Mouse (Mus musculus): Measurements from ENCODE around the gene Ap5m1. TPM values are rescaled to one million over a fixed set of nuclear protein-coding genes. Genes with fewer than 3 reads are reported as not detected.
A peak's percentile ranks its signal among the peaks of the same experiment; 100 is the strongest.

The Ap5m1 gene
- polyA plus RNA-seq, 1 experiment from 2014 or later = 27.4 TPM

DNA sequence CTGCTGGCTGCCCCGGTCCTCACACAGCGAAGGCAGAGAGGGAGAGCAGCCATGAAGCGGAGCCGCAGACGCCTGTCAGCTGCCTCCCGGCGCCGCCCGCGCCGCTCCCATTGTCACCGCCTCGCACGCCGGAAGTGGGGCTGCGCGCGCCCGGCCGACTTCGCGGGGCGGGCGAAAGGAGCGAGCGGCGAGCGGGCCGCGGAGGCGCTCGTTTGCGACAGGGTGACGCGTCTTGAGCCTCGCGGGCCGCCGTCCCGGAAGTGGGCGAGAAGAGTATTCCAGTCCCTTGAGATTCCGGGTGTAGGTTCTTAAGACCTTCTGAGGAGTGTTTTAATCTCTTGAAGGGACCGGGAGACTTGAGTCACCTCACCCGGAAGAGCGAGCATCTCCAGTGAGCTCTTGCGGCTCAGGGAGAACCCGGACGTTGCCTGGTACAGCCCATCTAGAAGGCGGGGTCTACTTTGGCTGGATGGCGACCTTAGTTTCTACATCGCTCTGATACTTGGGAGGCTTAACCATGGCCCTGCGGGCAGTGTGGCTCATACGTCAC, 452 bp downstream of the Ap5m1 start, which contains the start of gene Exoc5:
Exoc5 (minus strand) TSS at position 380 of the 550 bp plus-strand sequence.
- DNase-seq (ENCODE audit: low spot score) (peak; percentile 96), ATAC-seq (ENCODE audit: insufficient number of reproducible peaks, low FRiP score, low TSS enrichment, low read depth) (peak; percentile 92)
- Histone ChIP-seq H3K9me3 (ENCODE audit: control insufficient read depth, low read length) (no peaks in the 10 kb centered on the region), H3K27me3 (ENCODE audit: control insufficient read depth, insufficient read depth, low read length) (no peaks in the 10 kb centered on the region), H3K4me3 (ENCODE audit: low read depth, low read length) (peak within 1 kb of the TSS; percentile 87), H3K36me3 (ENCODE audit: control insufficient read depth, insufficient read depth, low read length) (no peaks in the 10 kb centered on the region), H3K9ac (ENCODE audit: low read length) (peak within 1 kb of the TSS; percentile 96), H3K4me2 (ENCODE audit: low read depth, severe bottlenecking) (peak within 1 kb of the TSS; percentile 62), H3K27ac (replicated peaks; ENCODE audit: low read depth, low read length) (peak within 1 kb of the TSS; percentile 97), H3K4me1 (ENCODE audit: control insufficient read depth, insufficient read depth, low read length) (no peaks in the 10 kb centered on the region; the same call in 1 of the 2 replicates)
- WGBS = under 1% methylated on average over 53 of the region's 53 CpGs

DNA sequence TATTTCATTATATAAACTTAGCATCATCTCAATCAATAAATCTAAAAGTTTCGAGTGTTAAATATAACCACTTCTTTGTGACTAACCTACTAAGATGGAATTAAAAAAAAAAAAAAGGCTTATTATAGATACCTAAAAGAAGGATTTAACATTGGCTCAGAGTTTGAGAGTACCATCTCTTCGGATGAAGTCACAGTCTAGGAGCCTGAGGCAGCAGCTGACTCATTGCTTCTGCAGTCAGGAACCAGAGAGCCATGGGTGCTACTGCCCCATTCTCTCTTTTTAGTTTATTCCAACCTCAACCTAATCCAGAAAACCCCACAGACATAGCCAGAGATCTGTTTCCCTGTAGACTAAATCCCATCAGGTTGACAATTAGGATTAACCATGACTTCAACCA, 6.9 kb downstream of the Ap5m1 start:
- DNase-seq (ENCODE audit: low spot score) (no peak), ATAC-seq (ENCODE audit: insufficient number of reproducible peaks, low FRiP score, low TSS enrichment, low read depth) (no peak)
- H3K4me1 ChIP-seq (ENCODE audit: control insufficient read depth, insufficient read depth, low read length) = no peaks in the 10 kb centered on the region
- no peak overlapping the region for H3K9ac ChIP-seq (ENCODE audit: low read length)
- no peak overlapping the region for H3K27ac ChIP-seq (replicated peaks; ENCODE audit: low read depth, low read length)
- no peaks in the 10 kb centered on the region for H3K9me3 ChIP-seq (ENCODE audit: control insufficient read depth, low read length)
- no peaks in the 10 kb centered on the region for H3K36me3 ChIP-seq (ENCODE audit: control insufficient read depth, insufficient read depth, low read length)
- WGBS = 92% methylated on average over 2 of the region's 2 CpGs
- H3K4me3 ChIP-seq (ENCODE audit: low read depth, low read length) = no peak overlapping the region
- no peak overlapping the region for H3K4me2 ChIP-seq (ENCODE audit: low read depth, severe bottlenecking)
- no peaks in the 10 kb centered on the region for H3K27me3 ChIP-seq (ENCODE audit: control insufficient read depth, insufficient read depth, low read length)

DNA sequence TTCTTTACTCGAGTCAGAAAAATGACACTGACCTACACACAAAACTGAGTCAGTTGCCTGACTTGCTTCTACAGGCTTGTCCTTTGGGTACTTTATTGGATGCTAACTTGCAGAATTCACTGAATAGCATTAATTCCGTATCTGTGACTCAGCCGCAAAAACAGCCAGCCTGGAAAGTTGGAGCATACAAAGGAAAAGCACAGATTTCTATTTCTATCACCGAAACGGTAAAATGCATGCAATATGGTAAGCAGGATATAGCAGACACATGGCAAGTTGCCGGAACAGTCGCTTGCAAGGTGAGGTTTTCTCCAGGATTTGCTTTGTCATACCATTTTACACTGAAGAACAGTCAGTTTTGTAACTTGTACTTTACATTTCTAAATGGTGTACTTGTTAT, 8.0 kb downstream of the Ap5m1 start:
- Histone ChIP-seq H3K36me3 (ENCODE audit: control insufficient read depth, insufficient read depth, low read length) (no peaks in the 10 kb centered on the region), H3K4me2 (ENCODE audit: low read depth, severe bottlenecking) (no peak overlapping the region), H3K27me3 (ENCODE audit: control insufficient read depth, insufficient read depth, low read length) (no peaks in the 10 kb centered on the region), H3K9me3 (ENCODE audit: control insufficient read depth, low read length) (no peaks in the 10 kb centered on the region), H3K4me1 (ENCODE audit: control insufficient read depth, insufficient read depth, low read length) (no peaks in the 10 kb centered on the region), H3K9ac (ENCODE audit: low read length) (no peak overlapping the region), H3K4me3 (ENCODE audit: low read depth, low read length) (no peak overlapping the region), H3K27ac (replicated peaks; ENCODE audit: low read depth, low read length) (no peak overlapping the region)
- ATAC-seq (ENCODE audit: insufficient number of reproducible peaks, low FRiP score, low TSS enrichment, low read depth) (no peak), DNase-seq (ENCODE audit: low spot score) (no peak)
- WGBS = 95% methylated on average over 7 of the region's 7 CpGs

DNA sequence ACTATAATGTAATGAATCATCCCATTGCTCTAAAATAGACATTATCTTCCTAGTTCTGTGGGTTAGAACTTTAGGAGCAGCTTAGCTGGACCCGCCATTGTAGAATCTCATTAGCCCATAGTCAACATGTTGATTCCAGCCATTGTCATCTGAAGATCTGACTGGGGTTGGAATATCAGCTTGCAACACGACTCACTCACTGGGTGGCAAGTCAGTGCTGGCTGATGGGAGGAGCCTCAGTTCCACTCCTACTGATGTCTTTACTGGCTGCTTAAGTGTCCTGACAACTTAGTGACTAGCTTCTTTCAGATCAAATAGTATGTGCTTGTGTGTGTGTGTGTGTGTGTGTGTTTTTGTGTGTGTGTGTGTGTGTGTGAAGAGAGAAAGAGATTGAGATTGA, 8.5 kb downstream of the Ap5m1 start:
- no peaks in the 10 kb centered on the region for H3K4me1 ChIP-seq (ENCODE audit: control insufficient read depth, insufficient read depth, low read length)
- ATAC-seq (ENCODE audit: insufficient number of reproducible peaks, low FRiP score, low TSS enrichment, low read depth) = no peak
- no peak overlapping the region for H3K4me2 ChIP-seq (ENCODE audit: low read depth, severe bottlenecking)
- H3K9ac ChIP-seq (ENCODE audit: low read length) = no peak overlapping the region
- no peak overlapping the region for H3K4me3 ChIP-seq (ENCODE audit: low read depth, low read length)
- 88% methylated on average over 2 of the region's 2 CpGs for WGBS
- H3K27ac ChIP-seq (replicated peaks; ENCODE audit: low read depth, low read length) = no peak overlapping the region
- H3K9me3 ChIP-seq (ENCODE audit: control insufficient read depth, low read length) = no peaks in the 10 kb centered on the region
- DNase-seq (ENCODE audit: low spot score) = no peak
- no peaks in the 10 kb centered on the region for H3K36me3 ChIP-seq (ENCODE audit: control insufficient read depth, insufficient read depth, low read length)
- H3K27me3 ChIP-seq (ENCODE audit: control insufficient read depth, insufficient read depth, low read length) = no peaks in the 10 kb centered on the region

DNA sequence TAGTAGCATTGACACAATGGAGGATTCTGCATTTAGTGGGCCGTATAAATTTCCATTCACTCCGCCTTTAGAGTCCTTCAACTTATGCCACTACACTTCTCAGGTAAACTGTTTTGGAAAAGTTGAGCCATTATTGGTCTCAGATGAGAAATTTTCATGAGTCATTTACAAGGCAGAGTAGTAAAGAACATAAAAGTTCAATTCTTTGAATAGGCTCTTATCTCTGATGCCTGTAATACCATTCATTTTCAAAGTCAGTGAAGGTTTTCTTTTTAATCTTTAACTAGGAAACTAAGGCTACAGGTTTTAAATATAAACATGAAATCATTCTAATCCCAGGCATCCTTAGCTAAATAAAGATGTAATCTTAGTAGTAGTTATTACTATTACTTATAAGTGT, 12.9 kb downstream of the Ap5m1 start:
- H3K27ac ChIP-seq (replicated peaks; ENCODE audit: low read depth, low read length) = no peak overlapping the region
- no peak overlapping the region for H3K9ac ChIP-seq (ENCODE audit: low read length)
- H3K4me1 ChIP-seq (ENCODE audit: control insufficient read depth, insufficient read depth, low read length) = no peaks in the 10 kb centered on the region
- WGBS = 93% methylated on average over 2 of the region's 2 CpGs
- no peaks in the 10 kb centered on the region for H3K9me3 ChIP-seq (ENCODE audit: control insufficient read depth, low read length)
- H3K4me3 ChIP-seq (ENCODE audit: low read depth, low read length) = no peak overlapping the region
- no peaks in the 10 kb centered on the region for H3K27me3 ChIP-seq (ENCODE audit: control insufficient read depth, insufficient read depth, low read length)
- no peak overlapping the region for H3K4me2 ChIP-seq (ENCODE audit: low read depth, severe bottlenecking)
- no peaks in the 10 kb centered on the region for H3K36me3 ChIP-seq (ENCODE audit: control insufficient read depth, insufficient read depth, low read length)
- ATAC-seq (ENCODE audit: insufficient number of reproducible peaks, low FRiP score, low TSS enrichment, low read depth) (no peak), DNase-seq (ENCODE audit: low spot score) (no peak)

DNA sequence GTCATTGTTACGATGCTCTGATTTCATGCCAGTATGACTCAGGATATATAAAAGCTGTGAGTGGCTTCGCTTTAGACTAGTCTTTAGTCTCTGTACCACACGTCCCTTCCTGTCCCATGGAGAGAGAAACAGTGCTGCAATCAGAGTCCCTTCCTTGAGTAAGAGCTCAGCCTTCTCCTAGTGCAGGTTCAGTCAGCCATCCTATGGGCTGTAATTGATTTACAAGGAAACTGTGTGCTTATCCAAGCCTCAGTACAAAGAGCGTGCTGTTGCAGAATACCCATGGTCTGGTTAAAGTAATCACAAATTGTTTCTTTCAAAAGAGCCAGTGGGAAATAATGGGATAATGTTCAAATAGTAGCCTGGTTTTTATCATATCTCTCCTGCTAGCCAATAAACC, 20.6 kb downstream of the Ap5m1 start:
- WGBS = 84% methylated on average over 4 of the region's 4 CpGs
- ATAC-seq (ENCODE audit: insufficient number of reproducible peaks, low FRiP score, low TSS enrichment, low read depth) = no peak

DNA sequence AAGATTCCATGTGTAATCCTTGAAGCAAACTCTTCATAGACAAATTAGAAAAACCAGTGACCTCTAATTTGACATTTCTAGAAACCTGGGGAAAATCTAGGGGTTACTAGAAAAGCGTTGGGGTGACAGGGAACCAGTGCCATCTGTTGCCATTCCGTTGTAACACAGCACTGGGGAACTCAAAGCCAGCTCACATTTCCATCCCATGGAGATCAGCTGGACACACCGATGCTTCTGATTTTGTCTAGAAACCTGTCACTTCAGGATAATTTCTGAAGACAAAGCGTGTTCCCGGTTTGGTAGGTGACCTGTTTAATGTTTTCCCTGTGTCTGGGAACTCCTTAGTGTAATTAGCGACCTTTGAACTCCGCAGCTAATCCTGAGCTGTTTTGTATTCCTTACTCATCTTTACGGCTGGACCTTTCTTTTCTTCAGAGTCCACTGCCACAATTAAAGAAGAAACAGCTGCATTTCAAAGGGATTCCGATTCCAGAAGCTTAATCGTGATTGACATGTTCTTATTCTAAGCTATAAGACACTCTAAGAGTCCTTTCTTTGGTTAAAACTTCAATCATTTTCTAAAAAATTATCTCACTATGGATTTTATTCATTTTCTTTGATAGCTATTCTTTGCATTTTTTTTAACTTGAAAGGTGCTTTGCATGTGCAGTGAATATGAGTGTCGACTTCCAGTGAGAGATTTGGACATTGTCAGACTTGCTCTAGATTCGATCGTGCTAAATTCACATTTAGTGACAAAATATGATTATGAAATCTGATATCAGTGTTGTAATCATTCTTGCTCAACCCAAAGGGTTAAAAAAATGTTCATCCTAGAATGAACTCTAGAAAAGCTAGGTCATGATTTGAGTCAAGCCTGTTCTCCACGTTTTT, 22.5 kb downstream of the Ap5m1 start:
- Histone ChIP-seq H3K27me3 (ENCODE audit: control insufficient read depth, insufficient read depth, low read length) (no peaks in the 10 kb centered on the region), H3K36me3 (ENCODE audit: control insufficient read depth, insufficient read depth, low read length) (peaks cover 2% of the 10 kb centered on the region), H3K27ac (replicated peaks; ENCODE audit: low read depth, low read length) (no peak overlapping the region), H3K4me1 (ENCODE audit: control insufficient read depth, insufficient read depth, low read length) (no peaks in the 10 kb centered on the region), H3K4me2 (ENCODE audit: low read depth, severe bottlenecking) (no peak overlapping the region), H3K9me3 (ENCODE audit: control insufficient read depth, low read length) (no peaks in the 10 kb centered on the region), H3K4me3 (ENCODE audit: low read depth, low read length) (no peak overlapping the region), H3K9ac (ENCODE audit: low read length) (no peak overlapping the region)
- WGBS = 37% methylated on average over 14 of the region's 14 CpGs
- ATAC-seq (ENCODE audit: insufficient number of reproducible peaks, low FRiP score, low TSS enrichment, low read depth) = no peak
- DNase-seq (ENCODE audit: low spot score) = no peak

More for the DNA sequence above, 20.6 kb downstream of the Ap5m1 start:
- Histone ChIP-seq H3K9ac (ENCODE audit: low read length) (no peak overlapping the region), H3K4me1 (ENCODE audit: control insufficient read depth, insufficient read depth, low read length) (no peaks in the 10 kb centered on the region), H3K27ac (replicated peaks; ENCODE audit: low read depth, low read length) (no peak overlapping the region), H3K36me3 (ENCODE audit: control insufficient read depth, insufficient read depth, low read length) (peaks cover 2% of the 10 kb centered on the region), H3K27me3 (ENCODE audit: control insufficient read depth, insufficient read depth, low read length) (no peaks in the 10 kb centered on the region), H3K4me3 (ENCODE audit: low read depth, low read length) (no peak overlapping the region), H3K9me3 (ENCODE audit: control insufficient read depth, low read length) (no peaks in the 10 kb centered on the region), H3K4me2 (ENCODE audit: low read depth, severe bottlenecking) (no peak overlapping the region)
- no peak for DNase-seq (ENCODE audit: low spot score)

DNA sequence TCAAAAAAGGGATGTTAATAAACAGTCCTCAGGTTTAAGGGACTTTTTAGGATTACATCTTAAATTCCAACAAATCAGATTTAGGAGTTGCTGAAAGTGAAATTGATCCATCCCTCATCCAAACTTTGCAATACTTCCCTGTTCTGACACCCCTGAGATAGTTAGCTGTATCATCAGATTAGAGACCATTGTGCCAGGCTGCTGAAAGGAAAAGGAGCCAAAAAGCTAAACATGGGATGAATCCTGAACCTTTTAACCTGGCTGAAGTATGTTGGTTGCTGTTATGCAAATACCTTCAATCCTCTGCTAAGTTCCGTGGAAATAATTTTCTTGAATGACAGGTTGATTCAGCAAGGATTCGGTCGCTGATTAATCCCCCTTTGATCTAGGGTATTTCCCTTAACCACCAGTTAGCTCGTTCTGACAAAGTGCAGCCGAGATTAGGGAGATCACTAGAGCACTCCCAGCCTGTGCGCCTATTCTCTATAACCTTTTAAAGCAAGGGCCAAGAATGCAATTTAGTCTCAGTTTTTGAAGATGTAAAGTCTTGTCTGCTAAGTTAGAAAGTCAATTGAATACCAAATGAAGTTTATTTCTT, 23.7 kb downstream of the Ap5m1 start:
- no peaks in the 10 kb centered on the region for H3K27me3 ChIP-seq (ENCODE audit: control insufficient read depth, insufficient read depth, low read length)
- no peak overlapping the region for H3K27ac ChIP-seq (replicated peaks; ENCODE audit: low read depth, low read length)
- peaks cover 2% of the 10 kb centered on the region for H3K36me3 ChIP-seq (ENCODE audit: control insufficient read depth, insufficient read depth, low read length)
- WGBS = 12% methylated on average over 6 of the region's 6 CpGs
- H3K4me3 ChIP-seq (ENCODE audit: low read depth, low read length) = no peak overlapping the region
- no peak overlapping the region for H3K4me2 ChIP-seq (ENCODE audit: low read depth, severe bottlenecking)
- H3K4me1 ChIP-seq (ENCODE audit: control insufficient read depth, insufficient read depth, low read length) = no peaks in the 10 kb centered on the region
- H3K9ac ChIP-seq (ENCODE audit: low read length) = no peak overlapping the region
- DNase-seq (ENCODE audit: low spot score) = no peak
- no peak for ATAC-seq (ENCODE audit: insufficient number of reproducible peaks, low FRiP score, low TSS enrichment, low read depth)
- no peaks in the 10 kb centered on the region for H3K9me3 ChIP-seq (ENCODE audit: control insufficient read depth, low read length)

Measured in limb, embryonic 11.5 days (tissue).